Mouse (Mus musculus) embryonic facial prominence, embryonic 15.5 days (tissue): ENCODE measurements around the gene Tex2. TPM values are rescaled to one million over a fixed set of nuclear protein-coding genes. Genes with fewer than 3 reads are reported as not detected.
A peak's percentile ranks its signal among the peaks of the same experiment; 100 is the strongest.
"Not testable (repeated sequence)": the region's sequence is repeated elsewhere in the genome, so short reads cannot be mapped to it uniquely, and the experiment has no call there.

Experiments
- ATAC-seq: fragments of 200-750 bp; cut with Nextera tagmentation; 2 replicates; pipeline ENCODE4 v1.8.0; 2017; ENCODE audit warnings: low read depth, moderate TSS enrichment; ENCODE audit not compliant: insufficient number of reproducible peaks, low FRiP score, low TSS enrichment
- H3K27ac ChIP-seq: fragments of 300-500 bp; sonication (generic); replicated peaks from 2 replicates; pipeline ENCODE4 v1.5.1; 2015; ENCODE audit warnings: mild to moderate bottlenecking, inconsistent platforms
- H3K27me3 ChIP-seq: fragments of 300-500 bp; sonication (generic); 2 replicates; pipeline ENCODE4 v1.6.1; 2015; ENCODE audit warnings: inconsistent platforms
- H3K36me3 ChIP-seq: fragments of 300-500 bp; sonication (generic); 2 replicates; pipeline ENCODE4 v1.6.1; 2015; ENCODE audit warnings: mild to moderate bottlenecking, inconsistent platforms
- H3K4me1 ChIP-seq: fragments of 300-500 bp; sonication (generic); 2 replicates; pipeline ENCODE4 v1.6.1; 2015; ENCODE audit warnings: inconsistent platforms
- H3K4me2 ChIP-seq: fragments of 300-500 bp; sonication (generic); replicated peaks from 2 replicates; pipeline ENCODE4 v1.6.1; 2015; ENCODE audit warnings: mild to moderate bottlenecking, inconsistent platforms
- H3K4me3 ChIP-seq: fragments of 300-500 bp; sonication (generic); replicated peaks from 2 replicates; pipeline ENCODE4 v1.5.1; 2015; ENCODE audit warnings: mild to moderate bottlenecking, inconsistent platforms
- H3K9ac ChIP-seq: fragments of 300-500 bp; sonication (generic); 2 replicates; pipeline ENCODE4 v1.6.1; 2015; ENCODE audit warnings: inconsistent platforms
- H3K9me3 ChIP-seq: fragments of 300-500 bp; sonication (generic); replicated peaks from 2 replicates; pipeline ENCODE4 v1.6.1; 2016; ENCODE audit warnings: inconsistent platforms
- WGBS: fragments of 180-500 bp; shearing (Covaris S2); methylation state at CpG from one replicate; pipeline ENCODE4 v1.1.7; 2015; 5-methylcytosine and 5-hydroxymethylcytosine counted together
- polyA plus RNA-seq: library from polyadenylated mRNA; unstranded; fragments of >200 nt; fragmentation: Nextera tagmentation; extraction: Ambion mirVana; gene quantifications from 2 replicates; pipeline ENCODE4 v1.2.1, GENCODE M21; 2015

Tex2 gene
- polyA plus RNA-seq, 1 experiment from 2014 or later, result 11.9 TPM

DNA sequence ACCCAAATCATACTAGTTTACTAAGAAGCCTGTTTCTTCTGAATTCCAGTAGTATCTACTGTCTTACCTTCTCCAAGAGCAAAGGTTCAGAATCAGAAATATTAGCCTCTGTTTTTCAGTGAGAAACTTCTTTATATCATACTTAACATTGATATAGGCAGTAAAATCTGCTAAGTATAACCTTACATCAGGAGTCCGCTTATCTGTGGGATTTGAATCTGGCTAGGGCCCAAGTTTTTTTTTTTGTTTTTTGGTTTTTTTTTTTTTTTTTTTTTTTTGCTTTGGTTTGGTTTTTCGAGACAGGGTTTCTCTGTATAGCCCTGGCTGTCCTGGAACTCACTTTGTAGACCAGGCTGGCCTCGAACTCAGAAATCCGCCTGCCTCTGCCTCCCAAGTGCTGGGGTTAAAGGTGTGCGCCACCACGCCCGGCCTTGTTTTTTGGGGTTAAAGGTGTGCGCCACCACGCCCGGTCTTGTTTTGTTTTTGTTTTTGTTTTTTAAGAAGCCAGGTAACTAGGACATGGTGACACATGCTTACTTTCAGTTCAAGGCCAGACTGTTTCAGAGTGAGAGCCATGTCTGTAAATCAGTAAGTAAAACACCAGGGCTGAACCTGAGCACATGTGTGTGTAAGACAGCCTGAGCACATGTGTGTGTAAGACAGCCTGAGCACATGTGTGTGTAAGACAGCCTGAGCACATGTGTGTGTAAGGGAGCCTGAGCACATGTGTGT is 35.4 kb downstream of the Tex2 start:
- peaks cover 15% of the 10 kb centered on the region for H3K4me1 ChIP-seq
- WGBS, result 91% methylated on average over 10 of the region's 10 CpGs

DNA sequence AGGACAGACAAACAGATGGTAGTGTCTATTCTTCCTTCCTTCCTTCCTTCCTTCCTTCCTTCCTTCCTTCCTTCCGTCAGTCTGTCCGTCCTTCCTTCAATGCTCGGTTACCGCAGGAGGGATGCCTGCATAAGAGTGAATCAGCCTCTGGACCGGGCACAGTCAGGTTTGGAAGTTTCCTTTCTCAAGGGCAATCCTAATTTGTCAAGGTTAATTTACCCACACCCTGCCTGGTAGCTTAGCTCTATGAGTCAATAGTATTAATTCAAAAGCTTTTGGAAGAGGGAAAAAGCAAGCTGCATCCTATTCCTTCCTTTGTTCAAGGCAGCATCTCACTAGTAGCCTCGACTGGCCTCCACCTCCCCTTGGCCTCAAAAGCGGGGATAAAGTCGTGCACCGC is 38.8 kb downstream of the Tex2 start:
- Histone ChIP-seq H3K9me3 (no peaks in the 10 kb centered on the region), H3K27me3 (no peaks in the 10 kb centered on the region), H3K9ac (no peak overlapping the region), H3K27ac (no peak overlapping the region), H3K4me3 (no peak overlapping the region), H3K36me3 (no peaks in the 10 kb centered on the region), H3K4me1 (peaks cover 29% of the 10 kb centered on the region), H3K4me2 (no peak overlapping the region)
- ATAC-seq, result no peak
- WGBS, result 79% methylated on average over 9 of the region's 9 CpGs

More for the DNA sequence above, 35.4 kb downstream of the Tex2 start:
- H3K27ac ChIP-seq, H3K9ac ChIP-seq, H3K9me3 ChIP-seq, H3K4me3 ChIP-seq, H3K27me3 ChIP-seq, ATAC-seq, H3K36me3 ChIP-seq, H3K4me2 ChIP-seq: not testable (repeated sequence)

- no peaks in the 10 kb centered on the region for H3K36me3 ChIP-seq
- no peak overlapping the region for H3K4me3 ChIP-seq
- no peaks in the 10 kb centered on the region for H3K9me3 ChIP-seq
- peak overlapping the region; percentile 51; the same call in 1 of the 2 replicates for H3K27ac ChIP-seq
- 53% methylated on average over 9 of the region's 9 CpGs for WGBS
- no peak overlapping the region for H3K4me2 ChIP-seq
- no peak for ATAC-seq
- H3K27me3 ChIP-seq, result no peaks in the 10 kb centered on the region
- H3K9ac ChIP-seq, result no peak overlapping the region
- peaks cover 33% of the 10 kb centered on the region for H3K4me1 ChIP-seq
These were observed 39.6 kb downstream of the Tex2 start for GRCm38 (mm10) chr11:106573476-106574240.

DNA sequence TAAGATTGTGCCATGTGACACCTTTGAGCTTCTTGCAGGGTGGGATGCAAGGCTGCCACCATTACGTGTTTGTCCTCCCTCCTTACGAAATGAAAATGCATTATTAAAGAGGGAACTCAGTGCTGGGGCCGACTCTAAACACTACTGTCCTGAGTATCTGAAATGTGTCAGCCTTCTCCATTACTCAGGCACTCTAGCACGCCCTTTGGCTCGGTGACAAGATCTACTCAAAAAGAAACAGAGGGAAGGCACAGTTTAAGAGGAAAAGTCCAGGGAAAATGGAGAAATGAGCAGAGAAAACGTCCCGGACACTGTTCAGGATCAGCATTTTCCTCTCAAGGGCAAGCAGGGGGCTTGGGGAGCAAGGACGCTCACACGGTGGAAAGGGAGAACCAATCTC is 40.3 kb downstream of the Tex2 start:
- peaks cover 1% of the 10 kb centered on the region; the same call in 1 of the 2 replicates for H3K36me3 ChIP-seq
- H3K4me1 ChIP-seq, result peaks cover 37% of the 10 kb centered on the region
- no peak overlapping the region for H3K4me3 ChIP-seq
- H3K9ac ChIP-seq, result no peak overlapping the region
- WGBS, result 60% methylated on average over 9 of the region's 9 CpGs
- 0 out of 2 replicates have a peak overlapping the region, but pooled peaks have one; percentile 51 for H3K27ac ChIP-seq
- H3K4me2 ChIP-seq, result no peak overlapping the region
- H3K27me3 ChIP-seq, result no peaks in the 10 kb centered on the region
- H3K9me3 ChIP-seq, result no peaks in the 10 kb centered on the region
- ATAC-seq, result no peak

DNA sequence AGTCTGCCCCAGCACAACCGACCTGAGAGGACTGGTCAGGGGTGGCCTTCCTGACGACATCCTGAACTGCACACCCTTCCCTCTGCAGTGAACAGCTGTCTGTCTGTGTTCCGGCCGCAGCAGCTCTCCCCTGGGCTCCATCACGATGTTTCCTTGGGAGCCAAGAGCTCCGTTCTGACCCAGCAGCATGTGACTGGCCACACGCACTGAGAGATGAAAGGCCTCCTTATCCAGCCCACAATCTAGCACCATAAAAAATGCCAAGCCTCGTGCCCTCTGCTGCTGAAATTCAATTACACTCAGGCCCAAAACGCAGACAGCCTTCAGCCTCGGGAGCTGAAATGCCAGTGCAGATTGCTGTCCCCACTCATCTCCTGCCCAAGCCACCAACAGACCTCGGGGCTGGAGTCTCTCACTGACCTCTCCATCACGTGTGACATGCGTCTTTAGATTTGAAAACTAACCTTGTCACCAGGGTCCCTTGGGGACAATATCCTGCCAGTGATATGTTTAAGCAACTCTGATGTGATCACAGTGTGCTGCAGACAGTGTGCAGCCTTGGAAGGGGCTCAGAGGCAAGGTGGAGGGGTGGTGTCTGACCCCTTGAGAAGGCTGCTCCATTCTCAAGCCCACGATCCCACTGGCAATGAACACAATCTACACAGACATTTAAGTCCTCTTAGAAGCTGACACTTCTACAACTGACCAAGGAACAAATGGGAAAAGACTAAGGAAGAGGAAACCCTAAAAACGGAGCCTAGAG is 41.0 kb downstream of the Tex2 start:
- H3K9me3 ChIP-seq, result no peaks in the 10 kb centered on the region
- no peak for ATAC-seq
- no peak overlapping the region for H3K27ac ChIP-seq

GRCm38 (mm10) chr11:106571026-106571983 is 41.9 kb downstream of the Tex2 start:
- Histone ChIP-seq H3K27me3 (no peaks in the 10 kb centered on the region), H3K4me2 (no peak overlapping the region), H3K4me1 (peaks cover 37% of the 10 kb centered on the region), H3K9ac (no peak overlapping the region), H3K36me3 (peaks cover 16% of the 10 kb centered on the region), H3K27ac (no peak overlapping the region), H3K9me3 (no peaks in the 10 kb centered on the region), H3K4me3 (no peak overlapping the region)
- 76% methylated on average over 11 of the region's 11 CpGs for WGBS
- no peak for ATAC-seq

More for the DNA sequence above, 41.0 kb downstream of the Tex2 start:
- H3K9ac ChIP-seq, result no peak overlapping the region
- 44% methylated on average over 15 of the region's 15 CpGs for WGBS
- H3K36me3 ChIP-seq, result peaks cover 9% of the 10 kb centered on the region
- no peaks in the 10 kb centered on the region for H3K27me3 ChIP-seq
- H3K4me1 ChIP-seq, result peaks cover 37% of the 10 kb centered on the region
- H3K4me3 ChIP-seq, result no peak overlapping the region
- H3K4me2 ChIP-seq, result no peak overlapping the region

GRCm38 (mm10) chr11:106568329-106568960 is 44.8 kb downstream of the Tex2 start:
- Histone ChIP-seq H3K27ac (no peak overlapping the region), H3K4me3 (no peak overlapping the region), H3K9me3 (no peaks in the 10 kb centered on the region), H3K9ac (no peak overlapping the region), H3K36me3 (peaks cover 20% of the 10 kb centered on the region), H3K4me2 (no peak overlapping the region), H3K4me1 (peaks cover 34% of the 10 kb centered on the region), H3K27me3 (no peaks in the 10 kb centered on the region)
- 85% methylated on average over 14 of the region's 14 CpGs for WGBS
- no peak for ATAC-seq

- H3K36me3 ChIP-seq, result peaks cover 20% of the 10 kb centered on the region
- H3K9me3 ChIP-seq, result no peaks in the 10 kb centered on the region
- no peak for ATAC-seq
- no peaks in the 10 kb centered on the region for H3K27me3 ChIP-seq
- H3K27ac ChIP-seq, result no peak overlapping the region
- no peak overlapping the region for H3K9ac ChIP-seq
- no peak overlapping the region for H3K4me2 ChIP-seq
- H3K4me1 ChIP-seq, result 0 out of 2 replicates have a peak, but pooled peaks cover 11% of the 10 kb centered on the region
- WGBS, result 97% methylated on average over 8 of the region's 8 CpGs
- no peak overlapping the region for H3K4me3 ChIP-seq
These were observed 47.0 kb downstream of the Tex2 start for GRCm38 (mm10) chr11:106566040-106566785.

DNA sequence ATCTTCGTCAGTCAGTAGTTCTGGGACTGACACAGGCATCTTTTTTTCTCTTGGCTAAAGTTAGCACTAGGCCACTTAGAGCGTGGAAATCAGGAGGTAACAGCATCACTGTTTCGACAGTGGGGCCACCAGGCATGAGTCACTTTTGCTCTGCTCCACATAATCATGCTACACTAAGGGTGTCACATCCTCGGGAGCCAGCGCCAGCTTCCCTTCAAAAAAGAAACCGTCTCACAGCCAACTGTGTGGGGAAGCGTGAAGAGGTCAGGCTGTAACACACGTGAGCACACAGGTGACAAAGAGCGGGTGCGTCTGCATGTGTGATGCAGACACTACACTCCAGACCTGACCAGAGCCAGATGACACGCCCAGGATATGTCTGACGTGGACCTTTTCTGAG is 49.0 kb downstream of the Tex2 start:
- no peaks in the 10 kb centered on the region for H3K9me3 ChIP-seq
- H3K36me3 ChIP-seq, result peaks cover 20% of the 10 kb centered on the region
- H3K27ac ChIP-seq, result no peak overlapping the region
- no peak overlapping the region for H3K4me2 ChIP-seq
- H3K27me3 ChIP-seq, result no peaks in the 10 kb centered on the region
- H3K4me1 ChIP-seq, result 0 out of 2 replicates have a peak, but pooled peaks cover 10% of the 10 kb centered on the region
- WGBS, result 72% methylated on average over 12 of the region's 12 CpGs
- no peak overlapping the region for H3K9ac ChIP-seq
- no peak for ATAC-seq
- no peak overlapping the region for H3K4me3 ChIP-seq
